Mouse (Mus musculus) v-Abl transformed pro-B cells (cell line): ENCODE results near the gene Emx2.

Source experiments
- in situ Hi-C, 2 experiments: fragments of 400-800 bp; cut with MboI; formaldehyde crosslinking; loops; one replicate each; pipeline ENCODE4 v1.15.1; 2025; ENCODE audit not compliant: unreplicated experiment in 2 of 2

Gene Emx2

GRCm38 (mm10) chr19:59457951-59458742 lies at the start of gene Emx2:
TSS of gene Emx2 (plus strand) at chr19:59458372.
- in situ Hi-C loops = loop anchor here (10.0 to 25.0 kb wide), 2 partner anchors 687 to 1154 kb away; no protein-coding TSS in a partner anchor

GRCm38 (mm10) chr19:59414128-59414527 lies 44.0 kb upstream of the Emx2 start:
- in situ Hi-C loops = no loop called here

GRCm38 (mm10) chr19:59418024-59418423 lies 40.1 kb upstream of the Emx2 start:
- in situ Hi-C loops = loop anchor here in 1 of 2 experiments (5.0 kb wide), 2 partner anchors 729 to 894 kb away; no protein-coding TSS in a partner anchor

GRCm38 (mm10) chr19:59418671-59419070 lies 39.5 kb upstream of the Emx2 start:
- in situ Hi-C loops = loop anchor here in 1 of 2 experiments (5.0 kb wide), 2 partner anchors 729 to 894 kb away; no protein-coding TSS in a partner anchor

GRCm38 (mm10) chr19:59422393-59422792 lies 35.8 kb upstream of the Emx2 start:
- in situ Hi-C loops = loop anchor here in 1 of 2 experiments (10.0 kb wide), 2 partner anchors 722 to 892 kb away; no protein-coding TSS in a partner anchor

GRCm38 (mm10) chr19:59423685-59424084 lies 34.5 kb upstream of the Emx2 start:
- in situ Hi-C loops = loop anchor here in 1 of 2 experiments (10.0 kb wide), 2 partner anchors 721 to 891 kb away; no protein-coding TSS in a partner anchor

GRCm38 (mm10) chr19:59424975-59425374 lies 33.2 kb upstream of the Emx2 start:
- in situ Hi-C loops = loop anchor here in 1 of 2 experiments (10.0 kb wide), 2 partner anchors 720 to 890 kb away; no protein-coding TSS in a partner anchor

- in situ Hi-C loops = no loop called here
These were observed 25.9 kb upstream of the Emx2 start for GRCm38 (mm10) chr19:59432286-59432685.

GRCm38 (mm10) chr19:59450561-59451135 lies 7.5 kb upstream of the Emx2 start:
- in situ Hi-C loops = loop anchor here (5.0 to 25.0 kb wide), 4 partner anchors 692 to 1162 kb away; no protein-coding TSS in a partner anchor

GRCm38 (mm10) chr19:59451441-59451951 lies 6.7 kb upstream of the Emx2 start:
- in situ Hi-C loops = loop anchor here (5.0 to 25.0 kb wide), 4 partner anchors 691 to 1161 kb away; no protein-coding TSS in a partner anchor

- in situ Hi-C loops = loop anchor here (5.0 to 25.0 kb wide), 4 partner anchors 690 to 1160 kb away; no protein-coding TSS in a partner anchor
These were observed 5.9 kb upstream of the Emx2 start for GRCm38 (mm10) chr19:59452321-59452720.

GRCm38 (mm10) chr19:59453591-59453990 lies 4.6 kb upstream of the Emx2 start:
- in situ Hi-C loops = loop anchor here (5.0 to 25.0 kb wide), 4 partner anchors 689 to 1159 kb away; no protein-coding TSS in a partner anchor

GRCm38 (mm10) chr19:59454196-59454595 lies 4.0 kb upstream of the Emx2 start:
- in situ Hi-C loops = loop anchor here (5.0 to 25.0 kb wide), 4 partner anchors 688 to 1158 kb away; no protein-coding TSS in a partner anchor

GRCm38 (mm10) chr19:59455671-59456070 lies 2.5 kb upstream of the Emx2 start:
- in situ Hi-C loops = loop anchor here (10.0 to 25.0 kb wide), 2 partner anchors 689 to 1157 kb away; no protein-coding TSS in a partner anchor

GRCm38 (mm10) chr19:59457011-59457945 lies 894 bp upstream of the Emx2 start:
- in situ Hi-C loops = loop anchor here (10.0 to 25.0 kb wide), 2 partner anchors 688 to 1155 kb away; no protein-coding TSS in a partner anchor

- in situ Hi-C loops = loop anchor here (10.0 to 25.0 kb wide), 2 partner anchors 686 to 1154 kb away; no protein-coding TSS in a partner anchor
These were observed 567 bp downstream of the Emx2 start for GRCm38 (mm10) chr19:59458743-59459135.

GRCm38 (mm10) chr19:59459158-59459781 lies 1.1 kb downstream of the Emx2 start:
- in situ Hi-C loops = loop anchor here (10.0 to 25.0 kb wide), 2 partner anchors 686 to 1153 kb away; no protein-coding TSS in a partner anchor

GRCm38 (mm10) chr19:59459811-59460241 lies 1.7 kb downstream of the Emx2 start:
- in situ Hi-C loops = loop anchor here (10.0 to 25.0 kb wide), 2 partner anchors 685 to 1152 kb away; no protein-coding TSS in a partner anchor
